Mouse (Mus musculus): Measurements from ENCODE around the gene Gtpbp1. TPM values are rescaled to one million over a fixed set of nuclear protein-coding genes. Genes with fewer than 3 reads are reported as not detected.

Gene Gtpbp1
- polyA plus RNA-seq, 1 experiment from 2014 or later, result 23.7 TPM

DNA sequence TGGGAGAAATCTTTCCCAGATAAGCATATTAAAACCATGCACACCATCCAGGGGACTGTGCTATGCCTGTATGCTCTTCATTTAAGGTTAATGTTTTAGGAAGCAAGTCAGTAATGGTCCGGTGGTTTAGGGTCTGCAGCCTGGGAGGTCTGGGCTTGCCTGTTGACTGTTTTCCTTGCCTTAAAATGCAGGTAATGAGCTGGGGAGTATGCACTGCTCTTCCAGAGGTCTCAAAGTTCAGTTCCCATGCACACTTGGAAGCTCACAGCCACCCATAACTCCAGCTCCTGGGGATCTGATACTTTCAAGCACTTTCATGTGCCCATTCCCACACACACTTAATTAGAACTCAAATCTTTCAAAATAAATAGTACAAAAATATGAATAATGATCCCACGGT, 5.9 kb downstream of the Gtpbp1 start:
- peaks cover 28% of the 10 kb centered on the region for H3K4me1 ChIP-seq (replicated peaks)
- H3K27ac ChIP-seq, result no peak overlapping the region
- ATAC-seq (replicated peaks; ENCODE audit: insufficient number of reproducible peaks, insufficient read depth, low FRiP score, low read depth), result no peak
- no peaks in the 10 kb centered on the region for H3K27me3 ChIP-seq
- H3K9me3 ChIP-seq (replicated peaks), result no peaks in the 10 kb centered on the region
- no peak overlapping the region for H3K9ac ChIP-seq
- H3K36me3 ChIP-seq, result peaks cover 10% of the 10 kb centered on the region
- 87% methylated on average over 2 of the region's 2 CpGs for WGBS
- H3K4me3 ChIP-seq, result no peak overlapping the region
- H3K4me2 ChIP-seq, result no peak overlapping the region

DNA sequence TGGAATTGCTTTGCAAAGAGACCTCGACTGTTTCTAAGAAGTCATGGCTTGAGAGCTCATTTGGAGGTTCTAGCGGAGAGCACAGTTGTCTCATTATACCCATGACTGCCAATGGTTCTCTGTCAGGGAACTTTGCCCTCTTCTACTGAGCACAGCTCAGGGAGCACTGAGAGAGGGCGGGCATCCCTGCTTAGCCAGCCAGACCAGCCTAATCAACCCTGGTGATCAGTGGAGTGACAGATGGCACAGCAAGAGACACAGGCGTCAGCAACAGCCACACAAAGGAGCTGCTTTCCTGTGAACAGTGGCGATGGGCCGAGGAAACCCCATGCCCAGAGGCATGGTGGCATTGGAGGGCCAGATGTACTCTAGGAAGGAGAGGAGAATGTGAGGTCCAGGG, 6.4 kb downstream of the Gtpbp1 start:
- no peak overlapping the region for H3K27ac ChIP-seq
- no peak overlapping the region for H3K9ac ChIP-seq
- H3K9me3 ChIP-seq (replicated peaks), result no peaks in the 10 kb centered on the region
- no peak for ATAC-seq (replicated peaks; ENCODE audit: insufficient number of reproducible peaks, insufficient read depth, low FRiP score, low read depth)
- H3K4me2 ChIP-seq, result no peak overlapping the region
- H3K4me3 ChIP-seq, result no peak overlapping the region
- H3K36me3 ChIP-seq, result peaks cover 10% of the 10 kb centered on the region
- H3K4me1 ChIP-seq (replicated peaks), result peaks cover 23% of the 10 kb centered on the region
- no peaks in the 10 kb centered on the region for H3K27me3 ChIP-seq
- WGBS, result 85% methylated on average over 6 of the region's 6 CpGs

DNA sequence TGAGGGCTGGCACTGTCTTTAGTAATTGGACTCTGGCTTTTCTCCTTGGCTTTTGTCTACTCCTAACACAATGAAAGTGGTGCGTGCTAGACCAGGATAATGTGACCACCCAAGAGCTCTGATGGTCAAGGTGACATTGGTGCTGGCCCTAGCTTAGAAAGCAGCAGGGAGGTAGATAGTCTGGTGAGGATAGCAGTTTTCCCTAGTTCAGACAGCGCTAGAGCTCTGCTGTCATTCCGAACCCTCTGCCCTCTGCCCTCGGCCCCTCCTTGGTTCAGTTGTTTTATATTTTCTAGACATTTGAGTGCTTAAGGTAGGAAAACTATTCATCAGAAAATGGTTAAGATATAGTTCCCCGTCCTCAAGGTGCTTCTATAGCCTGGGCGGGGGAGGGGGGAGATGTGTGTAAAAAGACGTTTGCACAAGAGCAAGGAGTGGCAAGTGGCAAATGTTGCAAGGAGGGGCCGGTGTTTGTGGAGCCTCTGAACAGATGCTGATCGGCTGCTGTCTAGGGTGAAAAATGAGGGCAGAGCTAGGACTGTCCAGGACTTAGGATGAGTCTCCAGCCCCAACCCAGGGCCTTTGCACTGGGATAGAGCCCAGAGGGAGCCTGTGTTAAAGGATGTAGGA, 7.0 kb downstream of the Gtpbp1 start:
- no peak for ATAC-seq (replicated peaks; ENCODE audit: insufficient number of reproducible peaks, insufficient read depth, low FRiP score, low read depth)
- no peaks in the 10 kb centered on the region for H3K27me3 ChIP-seq
- no peak overlapping the region for H3K4me2 ChIP-seq
- no peak overlapping the region for H3K27ac ChIP-seq
- peaks cover 10% of the 10 kb centered on the region for H3K36me3 ChIP-seq
- 75% methylated on average over 9 of the region's 9 CpGs for WGBS
- peaks cover 23% of the 10 kb centered on the region; the same call in 1 of the 2 replicates for H3K4me1 ChIP-seq (replicated peaks)
- no peak overlapping the region for H3K9ac ChIP-seq
- no peak overlapping the region for H3K4me3 ChIP-seq
- no peaks in the 10 kb centered on the region for H3K9me3 ChIP-seq (replicated peaks)

DNA sequence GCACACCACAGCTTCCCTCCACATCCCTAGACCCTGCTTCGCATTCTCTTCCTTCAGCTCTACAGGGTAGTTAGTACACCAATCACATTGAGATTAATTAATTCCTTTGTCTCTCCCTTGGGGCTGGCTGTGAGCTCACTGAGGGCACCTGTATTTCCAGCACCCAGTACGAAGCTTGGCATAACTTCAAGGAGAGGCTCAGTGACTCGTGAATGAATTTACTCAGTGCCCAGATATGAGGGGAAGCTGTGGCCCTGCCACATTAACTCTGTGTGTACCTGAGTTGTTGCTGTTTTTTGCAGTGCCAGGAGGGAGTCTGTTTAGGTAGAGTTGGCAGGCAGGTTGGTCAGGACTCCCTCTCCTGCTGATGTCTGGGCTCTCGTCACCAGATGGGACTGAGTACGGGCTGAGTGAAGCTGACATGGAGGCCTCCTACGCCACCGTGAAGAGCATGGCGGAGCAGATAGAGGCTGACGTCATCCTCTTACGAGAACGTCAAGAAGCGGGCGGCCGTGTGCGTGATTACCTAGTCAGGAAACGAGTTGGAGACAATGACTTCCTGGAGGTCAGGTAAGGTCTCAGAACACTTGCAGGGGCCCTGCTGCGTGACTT, 16.1 kb downstream of the Gtpbp1 start:
- Histone ChIP-seq H3K9me3 (replicated peaks) (no peaks in the 10 kb centered on the region), H3K9ac (no peak overlapping the region), H3K27ac (no peak overlapping the region), H3K4me1 (replicated peaks) (no peaks in the 10 kb centered on the region), H3K4me2 (no peak overlapping the region), H3K27me3 (no peaks in the 10 kb centered on the region), H3K4me3 (no peak overlapping the region), H3K36me3 (peaks cover 29% of the 10 kb centered on the region)
- whole genome bisulfite sequencing, result 78% methylated on average over 17 of the region's 17 CpGs
- no peak for ATAC-seq (replicated peaks; ENCODE audit: insufficient number of reproducible peaks, insufficient read depth, low FRiP score, low read depth)

DNA sequence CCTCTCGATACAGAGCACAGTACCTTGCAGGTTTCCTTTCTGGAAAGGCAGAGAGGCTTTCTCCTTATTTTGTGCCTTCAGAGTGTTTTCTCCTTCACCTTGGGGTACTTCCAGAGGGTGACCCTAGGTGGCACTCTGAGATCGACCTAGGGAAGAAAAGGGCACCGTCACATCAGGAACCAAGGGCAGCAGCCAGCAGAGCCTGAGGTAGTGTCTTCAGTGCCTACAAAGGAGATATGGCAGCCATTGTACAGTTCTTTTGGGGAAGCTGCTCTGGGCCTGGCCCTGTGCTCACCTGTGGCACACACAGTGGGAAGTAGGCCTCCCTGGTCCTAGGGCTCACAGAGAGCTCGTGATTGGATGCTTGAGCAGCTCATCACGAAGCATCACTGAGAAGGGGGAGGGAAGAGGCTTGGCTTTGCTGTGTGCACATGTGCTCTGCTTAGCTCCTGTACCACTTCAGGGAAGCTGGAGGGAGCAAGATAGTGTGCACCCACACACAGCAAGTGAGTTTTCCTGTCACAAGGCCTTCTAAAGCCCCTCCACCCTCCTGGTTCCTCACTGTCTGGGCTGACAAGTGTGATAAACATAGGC, 17.7 kb downstream of the Gtpbp1 start:
- 81% methylated on average over 5 of the region's 5 CpGs for WGBS
- ATAC-seq (replicated peaks; ENCODE audit: insufficient number of reproducible peaks, insufficient read depth, low FRiP score, low read depth), result no peak

DNA sequence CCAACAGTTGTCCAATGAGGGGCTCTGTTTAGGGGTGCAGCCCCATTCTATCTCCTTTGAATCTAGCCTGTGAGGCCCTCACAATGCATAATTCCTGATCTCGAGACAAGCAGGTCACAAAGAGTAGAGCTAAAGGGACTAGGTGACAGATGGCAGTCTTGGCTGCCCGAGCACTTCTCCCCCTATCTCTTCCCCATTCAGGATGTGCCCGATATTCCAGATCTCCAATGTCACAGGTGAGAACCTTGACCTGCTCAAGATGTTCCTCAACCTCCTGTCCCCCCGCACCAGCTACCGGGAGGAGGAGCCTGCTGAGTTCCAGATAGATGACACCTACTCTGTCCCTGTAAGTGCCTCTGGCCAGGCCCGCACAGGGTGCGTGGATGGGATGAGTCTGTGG, 25.0 kb downstream of the Gtpbp1 start:
- WGBS, result 88% methylated on average over 7 of the region's 7 CpGs
- H3K9ac ChIP-seq, result no peak overlapping the region
- no peaks in the 10 kb centered on the region for H3K9me3 ChIP-seq (replicated peaks)
- H3K4me3 ChIP-seq, result no peak overlapping the region
- H3K27me3 ChIP-seq, result no peaks in the 10 kb centered on the region
- H3K27ac ChIP-seq, result no peak overlapping the region
- peaks cover 76% of the 10 kb centered on the region for H3K36me3 ChIP-seq
- H3K4me1 ChIP-seq (replicated peaks), result no peaks in the 10 kb centered on the region
- ATAC-seq (replicated peaks; ENCODE audit: insufficient number of reproducible peaks, insufficient read depth, low FRiP score, low read depth), result no peak
- no peak overlapping the region for H3K4me2 ChIP-seq

More for the DNA sequence above, 17.7 kb downstream of the Gtpbp1 start:
- Histone ChIP-seq H3K4me3 (no peak overlapping the region), H3K36me3 (peaks cover 42% of the 10 kb centered on the region), H3K27ac (no peak overlapping the region), H3K9me3 (replicated peaks) (no peaks in the 10 kb centered on the region), H3K4me2 (no peak overlapping the region), H3K9ac (no peak overlapping the region), H3K27me3 (no peaks in the 10 kb centered on the region), H3K4me1 (replicated peaks) (no peaks in the 10 kb centered on the region)

DNA sequence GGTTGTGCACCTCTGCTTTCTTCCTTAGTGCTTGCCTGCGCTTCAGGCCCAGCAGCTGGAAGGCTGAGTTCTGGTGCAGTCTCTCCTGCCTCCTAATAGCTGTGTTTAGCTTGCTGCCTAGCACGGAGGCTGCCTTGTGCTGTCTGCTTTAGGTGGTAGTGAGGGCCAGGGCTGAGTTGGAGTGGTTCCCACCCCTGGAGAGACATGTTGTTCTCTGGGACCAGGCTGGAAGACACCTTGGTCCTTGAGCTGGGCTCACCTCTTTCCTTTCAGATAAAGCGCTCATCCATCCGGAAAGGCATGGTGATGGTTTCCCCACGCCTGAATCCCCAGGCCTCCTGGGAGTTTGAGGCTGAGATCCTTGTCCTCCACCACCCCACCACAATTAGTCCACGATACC, 26.1 kb downstream of the Gtpbp1 start:
- WGBS, result 89% methylated on average over 6 of the region's 6 CpGs
- peaks cover 73% of the 10 kb centered on the region for H3K36me3 ChIP-seq
- no peak overlapping the region for H3K4me2 ChIP-seq
- no peaks in the 10 kb centered on the region for H3K27me3 ChIP-seq
- no peak overlapping the region for H3K4me3 ChIP-seq
- ATAC-seq (replicated peaks; ENCODE audit: insufficient number of reproducible peaks, insufficient read depth, low FRiP score, low read depth), result no peak
- no peaks in the 10 kb centered on the region for H3K9me3 ChIP-seq (replicated peaks)
- no peaks in the 10 kb centered on the region for H3K4me1 ChIP-seq (replicated peaks)
- H3K9ac ChIP-seq, result no peak overlapping the region
- no peak overlapping the region for H3K27ac ChIP-seq

DNA sequence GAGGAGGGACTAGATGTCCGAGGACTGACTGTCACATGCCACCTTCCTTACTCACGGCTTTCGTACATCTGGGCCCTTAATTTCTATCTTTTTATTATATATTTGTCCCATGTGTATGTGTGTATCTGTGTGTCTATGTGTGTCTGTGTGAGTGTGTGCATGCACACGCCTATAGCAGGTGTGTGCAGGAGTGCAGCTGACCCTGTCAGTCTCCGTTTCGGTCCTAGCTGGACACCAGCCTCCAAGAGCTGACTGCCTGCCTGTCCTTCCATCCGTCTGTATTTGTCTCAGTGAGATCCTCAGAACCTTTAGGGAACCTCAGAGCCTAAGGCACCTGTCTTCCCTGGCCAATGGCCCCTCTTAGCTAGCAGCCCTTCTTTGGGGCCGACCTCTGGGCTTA, 29.6 kb downstream of the Gtpbp1 start:
- Histone ChIP-seq H3K4me2 (no peak overlapping the region), H3K9me3 (replicated peaks) (no peaks in the 10 kb centered on the region), H3K4me1 (replicated peaks) (no peaks in the 10 kb centered on the region), H3K4me3 (no peak overlapping the region), H3K27ac (no peak overlapping the region), H3K36me3 (peaks cover 58% of the 10 kb centered on the region), H3K9ac (no peak overlapping the region), H3K27me3 (no peaks in the 10 kb centered on the region)
- WGBS, result 91% methylated on average over 8 of the region's 8 CpGs
- ATAC-seq (replicated peaks; ENCODE audit: insufficient number of reproducible peaks, insufficient read depth, low FRiP score, low read depth), result no peak

DNA sequence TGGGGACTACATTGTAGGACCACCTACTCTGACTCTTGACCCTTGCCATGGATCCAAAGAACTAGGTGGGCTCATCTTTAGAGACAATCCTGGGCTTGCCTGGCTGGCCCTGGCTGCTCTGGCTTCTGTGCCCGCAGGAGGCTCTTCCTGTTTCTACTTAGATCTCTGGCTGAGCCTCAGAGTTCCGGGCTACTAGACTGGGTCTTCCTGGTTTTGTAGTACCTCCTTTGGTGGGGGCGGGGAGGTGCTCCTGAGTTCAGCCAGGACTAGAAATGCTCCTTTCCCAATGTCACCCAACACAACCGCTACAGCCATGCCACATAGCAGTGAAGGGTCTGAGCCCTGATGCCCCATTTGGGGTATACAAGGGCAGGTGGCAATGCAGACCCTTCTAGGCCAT, 30.2 kb downstream of the Gtpbp1 start:
- 83% methylated on average over 4 of the region's 4 CpGs for WGBS
- Histone ChIP-seq H3K36me3 (peaks cover 60% of the 10 kb centered on the region), H3K27ac (no peak overlapping the region)

DNA sequence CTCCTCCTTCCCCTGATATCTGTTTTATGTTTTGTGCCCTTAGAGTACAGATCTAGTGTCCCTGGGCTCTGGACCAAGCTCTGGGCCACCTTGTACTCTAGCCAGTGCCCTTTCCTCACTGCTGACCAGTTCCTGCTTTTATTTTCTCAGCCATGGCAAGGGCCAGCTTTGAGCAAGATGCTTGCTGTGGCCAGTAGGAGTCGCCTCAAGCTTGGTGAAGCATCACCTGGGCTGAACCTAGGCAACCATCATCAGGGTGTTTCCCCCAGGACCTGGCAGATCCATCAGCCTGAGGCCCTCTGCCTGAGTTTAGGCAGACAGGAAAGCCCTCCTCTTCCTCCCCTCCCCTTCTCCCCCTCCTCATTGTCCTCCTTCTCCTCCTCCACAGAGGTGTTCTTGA, 32.8 kb downstream of the Gtpbp1 start:
- Histone ChIP-seq H3K4me3 (no peak overlapping the region), H3K36me3 (peaks cover 61% of the 10 kb centered on the region), H3K4me2 (no peak overlapping the region), H3K27me3 (no peaks in the 10 kb centered on the region), H3K9me3 (replicated peaks) (no peaks in the 10 kb centered on the region), H3K4me1 (replicated peaks) (no peaks in the 10 kb centered on the region), H3K27ac (no peak overlapping the region), H3K9ac (no peak overlapping the region)
- ATAC-seq (replicated peaks; ENCODE audit: insufficient number of reproducible peaks, insufficient read depth, low FRiP score, low read depth), result peak; percentile 52; the same call in 1 of the 2 replicates
- 24% methylated on average over 1 of the region's 1 CpGs for WGBS

More for the DNA sequence above, 30.2 kb downstream of the Gtpbp1 start:
- no peak overlapping the region for H3K9ac ChIP-seq
- no peak overlapping the region for H3K4me3 ChIP-seq
- H3K9me3 ChIP-seq (replicated peaks), result no peaks in the 10 kb centered on the region
- H3K4me2 ChIP-seq, result no peak overlapping the region
- no peaks in the 10 kb centered on the region for H3K27me3 ChIP-seq
- ATAC-seq (replicated peaks; ENCODE audit: insufficient number of reproducible peaks, insufficient read depth, low FRiP score, low read depth), result no peak
- H3K4me1 ChIP-seq (replicated peaks), result no peaks in the 10 kb centered on the region

DNA sequence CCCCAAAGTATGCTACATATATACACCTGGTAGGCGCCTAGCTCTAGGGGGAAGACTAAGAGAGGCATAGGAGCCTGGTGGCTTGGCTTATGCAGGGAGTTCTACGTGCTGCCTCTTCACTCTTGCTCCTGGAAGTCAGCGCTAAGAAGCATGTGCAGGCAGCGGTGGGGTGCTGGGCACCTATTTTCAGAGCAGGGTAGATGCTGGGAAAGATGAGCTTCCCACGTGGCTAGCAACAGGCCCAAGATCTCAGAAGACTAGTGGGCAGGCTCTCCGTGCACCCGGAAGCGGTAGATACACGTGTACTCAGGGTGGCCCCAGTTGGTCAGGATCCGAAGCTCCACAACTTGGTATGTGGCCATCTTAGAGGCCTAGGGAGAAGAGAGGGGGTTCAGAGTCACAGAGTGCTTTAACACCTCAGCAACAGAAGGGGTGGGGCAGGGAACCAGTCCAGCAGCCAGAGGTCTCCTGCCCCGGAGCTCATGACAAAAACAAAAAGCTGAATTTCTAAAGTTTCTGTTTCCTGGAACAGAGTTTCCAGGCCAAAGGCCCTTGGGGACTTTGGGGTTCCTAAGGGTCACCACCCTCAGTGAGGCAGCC, 34.6 kb downstream of the Gtpbp1 start:
- WGBS, result 88% methylated on average over 11 of the region's 11 CpGs
- Histone ChIP-seq H3K9ac (no peak overlapping the region), H3K4me3 (no peak overlapping the region), H3K36me3 (peaks cover 64% of the 10 kb centered on the region), H3K4me1 (replicated peaks) (no peaks in the 10 kb centered on the region), H3K27ac (no peak overlapping the region), H3K9me3 (replicated peaks) (no peaks in the 10 kb centered on the region), H3K27me3 (no peaks in the 10 kb centered on the region), H3K4me2 (no peak overlapping the region)
- no peak for ATAC-seq (replicated peaks; ENCODE audit: insufficient number of reproducible peaks, insufficient read depth, low FRiP score, low read depth)
